Mouse (Mus musculus) liver, embryonic 15.5 days (tissue): ENCODE results near the gene Popdc2. TPM values are rescaled to one million over a fixed set of nuclear protein-coding genes. Genes with fewer than 3 reads are reported as not detected.

Source experiments
- ATAC-seq: fragments of 200-750 bp; cut with Nextera tagmentation; 2 replicates; pipeline ENCODE4 v1.8.0; 2017; ENCODE audit warnings: moderate number of reproducible peaks, mild to moderate bottlenecking, moderate library complexity; ENCODE audit not compliant: insufficient read depth
- H3K27ac ChIP-seq: fragments of 300-500 bp; sonication (generic); replicated peaks from 2 replicates; pipeline ENCODE4 v1.5.1; 2015; ENCODE audit warnings: mild to moderate bottlenecking, inconsistent platforms
- H3K27me3 ChIP-seq: fragments of 300-500 bp; sonication (generic); 2 replicates; pipeline ENCODE4 v1.6.1; 2015; ENCODE audit warnings: mild to moderate bottlenecking, inconsistent platforms
- H3K36me3 ChIP-seq: fragments of 300-500 bp; sonication (generic); replicated peaks from 2 replicates; pipeline ENCODE4 v1.6.1; 2015; ENCODE audit warnings: moderate library complexity, mild to moderate bottlenecking, inconsistent platforms
- H3K4me1 ChIP-seq: fragments of 300-500 bp; sonication (generic); replicated peaks from 2 replicates; pipeline ENCODE4 v1.6.1; 2015; ENCODE audit warnings: inconsistent platforms
- H3K4me2 ChIP-seq: fragments of 300-500 bp; sonication (generic); 2 replicates; pipeline ENCODE4 v1.6.1; 2015; ENCODE audit warnings: moderate library complexity, mild to moderate bottlenecking, inconsistent platforms
- H3K4me3 ChIP-seq: fragments of 300-500 bp; sonication (generic); replicated peaks from 2 replicates; pipeline ENCODE4 v1.5.1; 2015; ENCODE audit warnings: mild to moderate bottlenecking, inconsistent platforms
- H3K9ac ChIP-seq: fragments of 300-500 bp; sonication (generic); 2 replicates; pipeline ENCODE4 v1.6.1; 2015; ENCODE audit warnings: moderate library complexity, mild to moderate bottlenecking, inconsistent platforms
- H3K9me3 ChIP-seq: fragments of 300-500 bp; sonication (generic); replicated peaks from 2 replicates; pipeline ENCODE4 v1.6.1; 2016; ENCODE audit warnings: inconsistent platforms
- WGBS: fragments of 180-500 bp; shearing (Covaris S2); methylation state at CpG from one replicate; pipeline ENCODE4 v1.1.7; 2015; ENCODE audit warnings: mixed read lengths; ENCODE audit not compliant: insufficient replicate concordance; 5-methylcytosine and 5-hydroxymethylcytosine counted together
- polyA plus RNA-seq: library from polyadenylated mRNA; unstranded; fragments of >200 nt; fragmentation: Nextera tagmentation; extraction: Ambion mirVana; gene quantifications from 2 replicates; pipeline ENCODE4 v1.2.1, GENCODE M21; 2015

Gene Popdc2
- polyA plus RNA-seq, 1 experiment from 2014 or later, result 23.6 TPM

DNA sequence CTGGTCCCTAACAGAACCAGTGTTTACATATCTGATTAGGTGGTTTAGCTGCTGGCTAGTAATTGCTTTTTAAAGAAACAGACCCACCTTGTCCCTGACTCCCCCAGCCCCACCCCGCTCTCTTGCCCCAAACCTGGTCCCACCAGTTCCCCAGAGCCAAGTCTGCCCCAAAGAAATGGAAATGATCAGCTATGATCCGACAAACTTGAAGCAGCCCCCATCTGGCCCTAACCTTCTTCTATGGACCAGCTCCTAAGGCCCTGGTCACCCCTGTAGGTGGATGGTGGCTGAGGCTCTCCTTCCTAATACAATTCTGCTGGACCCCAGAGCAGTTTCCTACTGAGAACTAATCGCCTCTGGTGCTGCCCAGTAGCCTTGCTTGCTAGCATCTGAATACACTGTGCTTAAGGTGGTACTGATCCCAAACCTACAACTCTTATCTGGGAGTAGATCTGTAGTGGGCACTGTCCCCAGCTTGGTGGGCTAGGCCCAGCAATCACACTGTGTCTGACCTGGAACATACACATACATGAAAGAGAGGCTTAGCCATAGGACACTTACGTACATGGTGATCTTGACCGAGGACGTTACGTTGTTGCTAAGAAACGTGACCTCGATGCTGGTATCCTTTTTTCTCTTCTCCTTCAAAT lies 38.4 kb downstream of the Popdc2 start:
- WGBS, result 68% methylated on average over 9 of the region's 9 CpGs
- ATAC-seq, result no peak
- H3K36me3 ChIP-seq, result no peaks in the 10 kb centered on the region
- H3K4me3 ChIP-seq, result no peak overlapping the region
- peak overlapping the region; percentile 72 for H3K27ac ChIP-seq
- peaks cover 32% of the 10 kb centered on the region for H3K4me1 ChIP-seq
- peak overlapping the region; percentile 42 for H3K4me2 ChIP-seq
- no peaks in the 10 kb centered on the region for H3K27me3 ChIP-seq
- no peaks in the 10 kb centered on the region for H3K9me3 ChIP-seq
- H3K9ac ChIP-seq, result no peak overlapping the region

GRCm38 (mm10) chr16:38401468-38401867 lies 39.5 kb downstream of the Popdc2 start:
- Histone ChIP-seq H3K9me3 (no peaks in the 10 kb centered on the region), H3K36me3 (no peaks in the 10 kb centered on the region), H3K27me3 (no peaks in the 10 kb centered on the region), H3K4me2 (no peak overlapping the region), H3K4me3 (no peak overlapping the region), H3K9ac (no peak overlapping the region), H3K4me1 (peaks cover 28% of the 10 kb centered on the region), H3K27ac (no peak overlapping the region)
- WGBS, result 66% methylated on average over 6 of the region's 6 CpGs
- ATAC-seq, result no peak

DNA sequence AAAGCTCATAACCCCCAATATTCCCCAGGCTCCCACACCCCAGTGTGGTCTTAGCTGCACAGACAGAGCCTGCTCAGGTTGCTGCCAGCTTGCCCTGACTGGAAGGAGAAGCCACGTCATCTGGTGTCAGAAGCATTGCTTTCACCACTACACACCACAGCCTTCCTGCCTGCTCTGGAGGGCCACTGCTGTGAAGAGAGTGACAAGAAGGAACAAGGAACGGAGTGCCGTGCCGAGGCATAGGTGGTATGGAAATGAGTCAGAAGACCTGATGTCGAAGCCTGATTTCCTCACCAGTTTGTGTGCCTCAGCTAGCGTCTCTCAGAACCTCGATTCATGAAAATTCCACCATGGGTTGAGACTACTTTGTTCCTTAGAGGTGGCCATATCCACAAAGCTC lies 41.6 kb downstream of the Popdc2 start:
- Histone ChIP-seq H3K36me3 (no peaks in the 10 kb centered on the region), H3K4me1 (peaks cover 36% of the 10 kb centered on the region), H3K4me2 (no peak overlapping the region), H3K27ac (no peak overlapping the region), H3K9ac (no peak overlapping the region), H3K27me3 (no peaks in the 10 kb centered on the region), H3K4me3 (no peak overlapping the region), H3K9me3 (no peaks in the 10 kb centered on the region)
- 29% methylated on average over 7 of the region's 7 CpGs for WGBS
- no peak for ATAC-seq

DNA sequence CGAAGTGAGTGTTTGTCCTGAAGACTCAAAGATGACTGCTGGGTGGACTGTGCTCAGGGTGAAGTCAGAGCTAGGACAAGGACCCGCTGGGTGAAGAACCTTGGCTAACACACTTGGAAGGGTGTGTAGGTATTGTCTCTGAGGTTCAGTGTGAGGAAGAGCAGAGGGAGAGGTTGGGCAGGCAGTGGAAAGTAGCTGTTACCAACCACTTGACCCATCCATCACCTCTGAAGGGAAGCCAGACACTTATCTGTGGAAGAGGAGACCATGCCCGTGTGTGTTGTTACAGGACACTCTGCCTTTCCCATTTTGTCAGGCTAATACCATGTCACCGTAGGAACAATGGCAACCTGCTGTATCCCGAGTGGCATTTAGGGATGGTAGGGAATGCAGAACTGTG lies 44.3 kb downstream of the Popdc2 start:
- Histone ChIP-seq H3K9ac (no peak overlapping the region), H3K4me2 (no peak overlapping the region), H3K4me3 (no peak overlapping the region), H3K9me3 (no peaks in the 10 kb centered on the region), H3K36me3 (no peaks in the 10 kb centered on the region), H3K4me1 (peaks cover 15% of the 10 kb centered on the region), H3K27ac (no peak overlapping the region), H3K27me3 (no peaks in the 10 kb centered on the region)
- ATAC-seq, result no peak
- 68% methylated on average over 5 of the region's 5 CpGs for WGBS

GRCm38 (mm10) chr16:38406708-38407107 lies 44.7 kb downstream of the Popdc2 start:
- Histone ChIP-seq H3K4me1 (peaks cover 15% of the 10 kb centered on the region), H3K9ac (no peak overlapping the region), H3K4me3 (no peak overlapping the region), H3K36me3 (no peaks in the 10 kb centered on the region), H3K9me3 (no peaks in the 10 kb centered on the region), H3K27ac (no peak overlapping the region), H3K27me3 (no peaks in the 10 kb centered on the region), H3K4me2 (no peak overlapping the region)
- ATAC-seq, result peak; percentile 52; the same call in 1 of the 2 replicates
- WGBS, result 65% methylated on average over 6 of the region's 6 CpGs

GRCm38 (mm10) chr16:38407584-38407983 lies 45.6 kb downstream of the Popdc2 start:
- Histone ChIP-seq H3K27me3 (no peaks in the 10 kb centered on the region), H3K4me1 (peaks cover 15% of the 10 kb centered on the region), H3K9me3 (no peaks in the 10 kb centered on the region), H3K4me3 (no peak overlapping the region), H3K4me2 (no peak overlapping the region), H3K36me3 (no peaks in the 10 kb centered on the region), H3K9ac (no peak overlapping the region), H3K27ac (no peak overlapping the region)
- ATAC-seq, result no peak
- WGBS, result 47% methylated on average over 5 of the region's 5 CpGs

- WGBS, result 96% methylated on average over 8 of the region's 8 CpGs
- Histone ChIP-seq H3K9me3 (no peaks in the 10 kb centered on the region), H3K4me1 (peaks cover 15% of the 10 kb centered on the region)
Measured at GRCm38 (mm10) chr16:38408416-38408815, 46.4 kb downstream of the Popdc2 start.

GRCm38 (mm10) chr16:38414953-38415352 lies 52.9 kb downstream of the Popdc2 start:
- H3K27ac ChIP-seq, result no peak overlapping the region
- no peak for ATAC-seq
- no peak overlapping the region for H3K4me3 ChIP-seq
- no peaks in the 10 kb centered on the region for H3K36me3 ChIP-seq
- H3K4me2 ChIP-seq, result no peak overlapping the region
- no peaks in the 10 kb centered on the region for H3K4me1 ChIP-seq
- no peaks in the 10 kb centered on the region for H3K27me3 ChIP-seq
- H3K9ac ChIP-seq, result no peak overlapping the region
- 63% methylated on average over 7 of the region's 7 CpGs for WGBS
- no peaks in the 10 kb centered on the region for H3K9me3 ChIP-seq

More at GRCm38 (mm10) chr16:38408416-38408815, 46.4 kb downstream of the Popdc2 start:
- ATAC-seq, result no peak
- Histone ChIP-seq H3K27ac (no peak overlapping the region), H3K9ac (no peak overlapping the region), H3K4me2 (no peak overlapping the region), H3K27me3 (no peaks in the 10 kb centered on the region), H3K4me3 (no peak overlapping the region), H3K36me3 (no peaks in the 10 kb centered on the region)

- no peaks in the 10 kb centered on the region for H3K4me1 ChIP-seq
- H3K36me3 ChIP-seq, result no peaks in the 10 kb centered on the region
- no peak overlapping the region for H3K4me3 ChIP-seq
- no peak overlapping the region for H3K4me2 ChIP-seq
- no peaks in the 10 kb centered on the region for H3K9me3 ChIP-seq
- no peaks in the 10 kb centered on the region for H3K27me3 ChIP-seq
- ATAC-seq, result no peak
- WGBS, result 71% methylated on average over 2 of the region's 2 CpGs
- H3K9ac ChIP-seq, result no peak overlapping the region
- H3K27ac ChIP-seq, result no peak overlapping the region
Measured at GRCm38 (mm10) chr16:38425374-38425773, 63.4 kb downstream of the Popdc2 start.

GRCm38 (mm10) chr16:38425799-38426198 lies 63.8 kb downstream of the Popdc2 start:
- no peak overlapping the region for H3K4me2 ChIP-seq
- no peaks in the 10 kb centered on the region for H3K36me3 ChIP-seq
- no peak overlapping the region for H3K9ac ChIP-seq
- no peak overlapping the region for H3K4me3 ChIP-seq
- no peaks in the 10 kb centered on the region for H3K4me1 ChIP-seq
- H3K9me3 ChIP-seq, result no peaks in the 10 kb centered on the region
- H3K27me3 ChIP-seq, result no peaks in the 10 kb centered on the region
- ATAC-seq, result no peak
- H3K27ac ChIP-seq, result no peak overlapping the region
- WGBS, result 62% methylated on average over 1 of the region's 1 CpGs
